Mouse (Mus musculus) liver, adult 2 months (tissue): ENCODE data around the gene Rps15a.

Experiments
- CTCF ChIP-seq: fragments of 200-500 bp; IDR thresholded peaks from 2 replicates; pipeline ENCODE4 v1.5.1; 2011; ENCODE audit warnings: low read depth, low read length, control low read depth
- POLR2A ChIP-seq: fragments of 200-500 bp; IDR thresholded peaks from 2 replicates; pipeline ENCODE4 v1.6.1; 2011; ENCODE audit warnings: low read length, control low read depth; ENCODE audit not compliant: insufficient read depth; ENCODE audit errors: extremely low read depth

DNA sequence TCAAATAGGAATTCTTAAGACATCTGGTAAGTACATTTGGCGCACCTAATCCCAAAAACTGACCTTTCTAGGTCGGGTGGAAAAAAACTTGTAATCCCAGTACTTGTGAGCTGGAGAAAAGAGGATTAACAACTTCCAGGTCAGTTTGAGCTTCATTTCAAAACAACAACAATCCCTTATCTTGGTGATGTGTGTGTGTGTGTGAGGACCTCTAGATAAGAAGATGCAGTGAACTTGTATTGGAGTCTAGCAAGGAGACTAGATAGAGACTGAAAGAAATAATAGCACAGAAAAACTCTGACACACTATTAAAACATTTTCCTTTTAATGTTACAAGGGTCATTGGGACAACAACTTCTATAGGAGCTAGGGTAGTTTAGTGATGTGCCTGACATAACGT is 27.6 kb upstream of the Rps15a start:
- TF ChIP-seq CTCF, result no peak
- TF ChIP-seq POLR2A, result no peak
